Mouse (Mus musculus) C2C12 (cell line): ENCODE measurements around the gene Ccdc71.

Experiments
- CEBPB ChIP-seq: IDR thresholded peaks from one replicate; pipeline ENCODE4 v1.6.1; 2011; ENCODE audit warnings: low read depth, mild to moderate bottlenecking, control low read depth, moderate library complexity
- CTCF ChIP-seq: IDR thresholded peaks from one replicate; pipeline ENCODE4 v1.5.1; 2011; ENCODE audit not compliant: control insufficient read depth, insufficient read depth, insufficient read length
- FOSL1 ChIP-seq: IDR thresholded peaks from one replicate; pipeline ENCODE4 v1.8.0; 2011; ENCODE audit warnings: mild to moderate bottlenecking, low read length; ENCODE audit not compliant: poor library complexity, insufficient read depth, severe bottlenecking
- MAX ChIP-seq: IDR thresholded peaks from one replicate; pipeline ENCODE4 v1.6.1; 2011; ENCODE audit warnings: mild to moderate bottlenecking, control low read depth
- MYOD1 ChIP-seq: IDR thresholded peaks from one replicate; pipeline ENCODE4 v1.6.1; 2011; ENCODE audit warnings: low read depth; ENCODE audit not compliant: control insufficient read depth, insufficient read length
- MYOG ChIP-seq: IDR thresholded peaks from one replicate; pipeline ENCODE4 v1.6.1; 2011; ENCODE audit not compliant: control insufficient read depth, insufficient read length; ENCODE audit errors: extremely low read depth
- USF1 ChIP-seq: IDR thresholded peaks from one replicate; pipeline ENCODE4 v1.6.1; 2011; ENCODE audit warnings: low read depth, mild to moderate bottlenecking, control low read depth, moderate library complexity

- TF ChIP-seq CTCF: no peak
- no peak for TF ChIP-seq MAX
- no peak for TF ChIP-seq CEBPB
- TF ChIP-seq USF1: no peak
- TF ChIP-seq MYOG: no peak
- no peak for TF ChIP-seq FOSL1
- TF ChIP-seq MYOD1: no peak
These were observed 24.1 kb upstream of the Ccdc71 start, which contains the start of gene BC048562 for GRCm38 (mm10) chr9:108436182-108436581.
